Mouse (Mus musculus) left cerebral cortex, postnatal 14 days (tissue): ENCODE results near the gene Neurod2. TPM values are rescaled to one million over a fixed set of nuclear protein-coding genes. Genes with fewer than 3 reads are reported as not detected.

Source experiments
- DNase-seq, 2 experiments: peaks; one replicate each; pipeline ENCODE4 v3.0.0; 2021 to 2022; ENCODE audit warnings: low spot score in 2 of 2, mixed read lengths in 1 of 2
- intact Hi-C: fragments of 180-260 bp; cut with DNase I; formaldehyde crosslinking; loops from one replicate; pipeline ENCODE4 v1.15.1; 2025
- total RNA-seq, 2 experiments: library from RNA; stranded (reverse); gene quantifications; 2 replicates each; pipeline ENCODE4 v1.2.3; 2021

Neurod2 gene
- total RNA-seq, 2 experiments from 2014 or later = 65.9 to 67.1 TPM

GRCm38 (mm10) chr11:98336245-98337107 is 7.0 kb upstream of the Neurod2 start:
- intact Hi-C loops = no loop called here

GRCm38 (mm10) chr11:98335250-98335649 is 5.8 kb upstream of the Neurod2 start:
- intact Hi-C loops = loop anchor here (1.0 kb wide), 1 partner anchor 39 kb away; no protein-coding TSS in a partner anchor
- no peak for DNase-seq

More at GRCm38 (mm10) chr11:98336245-98337107, 7.0 kb upstream of the Neurod2 start:
- no peak for DNase-seq

GRCm38 (mm10) chr11:98333981-98334741 is 4.7 kb upstream of the Neurod2 start:
- intact Hi-C loops = no loop called here
- DNase-seq = no peak

GRCm38 (mm10) chr11:98333263-98333696 is 3.8 kb upstream of the Neurod2 start:
- peak in 1 of 2 experiments; percentile 78 for DNase-seq
- intact Hi-C loops = no loop called here

GRCm38 (mm10) chr11:98332841-98333240 is 3.4 kb upstream of the Neurod2 start:
- DNase-seq = no peak
- intact Hi-C loops = no loop called here

GRCm38 (mm10) chr11:98332186-98332585 is 2.7 kb upstream of the Neurod2 start:
- intact Hi-C loops = no loop called here
- no peak for DNase-seq

GRCm38 (mm10) chr11:98331401-98331800 is 2.0 kb upstream of the Neurod2 start:
- DNase-seq = no peak
- intact Hi-C loops = no loop called here

- intact Hi-C loops = no loop called here
These were observed 1.3 kb upstream of the Neurod2 start for GRCm38 (mm10) chr11:98330745-98331204.

GRCm38 (mm10) chr11:98329960-98330744 is 704 bp upstream of the Neurod2 start:
- DNase-seq = peak in 1 of 2 experiments; percentile 80
- intact Hi-C loops = no loop called here

More at GRCm38 (mm10) chr11:98330745-98331204, 1.3 kb upstream of the Neurod2 start:
- DNase-seq = no peak

- intact Hi-C loops = no loop called here
These were observed 928 bp downstream of the Neurod2 start for GRCm38 (mm10) chr11:98328371-98329069.

GRCm38 (mm10) chr11:98328031-98328370 is 1.4 kb downstream of the Neurod2 start:
- intact Hi-C loops = no loop called here
- no peak for DNase-seq

More at GRCm38 (mm10) chr11:98328371-98329069, 928 bp downstream of the Neurod2 start:
- DNase-seq = no peak

GRCm38 (mm10) chr11:98327136-98328030 is 2.1 kb downstream of the Neurod2 start:
- intact Hi-C loops = no loop called here

GRCm38 (mm10) chr11:98326741-98327135 is 2.7 kb downstream of the Neurod2 start:
- peak in 1 of 2 experiments; percentile 8 for DNase-seq
- intact Hi-C loops = no loop called here

More at GRCm38 (mm10) chr11:98327136-98328030, 2.1 kb downstream of the Neurod2 start:
- DNase-seq = peak in 1 of 2 experiments; percentile 25

- intact Hi-C loops = no loop called here
- peak in 1 of 2 experiments; percentile 7 for DNase-seq
These were observed 3.6 kb downstream of the Neurod2 start for GRCm38 (mm10) chr11:98325821-98326218.

GRCm38 (mm10) chr11:98325191-98325820 is 4.1 kb downstream of the Neurod2 start:
- intact Hi-C loops = no loop called here
- DNase-seq = peak in 1 of 2 experiments; percentile 7

- peak in 1 of 2 experiments; percentile 14 for DNase-seq
- intact Hi-C loops = no loop called here
These were observed 5.5 kb downstream of the Neurod2 start for GRCm38 (mm10) chr11:98323933-98324332.
